Mouse (Mus musculus): ENCODE measurements around the gene Ahnak.

DNA sequence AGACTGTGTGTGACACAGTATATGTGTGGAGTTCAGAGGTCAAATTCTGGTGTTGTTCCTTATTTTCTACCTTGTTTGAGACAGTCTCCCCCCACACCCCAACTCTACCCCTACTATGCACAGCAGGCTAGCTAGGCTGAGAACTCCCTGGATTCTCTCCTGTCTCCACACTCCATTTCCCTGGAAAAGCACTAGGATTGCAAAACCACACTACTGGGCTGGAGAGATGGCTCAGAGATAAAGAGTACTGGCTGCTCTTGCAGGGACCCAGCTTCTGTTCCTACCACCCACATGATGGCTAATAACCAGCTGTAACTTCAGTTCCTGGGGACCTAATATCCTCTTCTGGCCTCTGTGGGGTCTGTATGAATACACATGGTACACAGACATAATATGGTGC is 68.6 kb downstream of the Ahnak start:
- TF ChIP-seq POLR2A (IDR thresholded peaks at IDR 0.05; ENCODE audit: low read depth, low read length) (no peak), CTCF (IDR thresholded peaks at IDR 0.05; ENCODE audit: extremely low read depth, insufficient read depth, insufficient read length, insufficient replicate concordance) (no peak)
